Mouse (Mus musculus) kidney, embryonic 14.5 days (tissue): ENCODE data around the gene Ptprd. TPM values are rescaled to one million over a fixed set of nuclear protein-coding genes. Genes with fewer than 3 reads are reported as not detected.

Experiments
- ATAC-seq: fragments of 200-750 bp; cut with Nextera tagmentation; 2 replicates; pipeline ENCODE4 v1.8.0; 2017; ENCODE audit warnings: moderate number of reproducible peaks, mild to moderate bottlenecking, moderate TSS enrichment, moderate library complexity; ENCODE audit not compliant: low FRiP score, low TSS enrichment
- H3K27ac ChIP-seq: fragments of 300-500 bp; sonication (generic); 2 replicates; pipeline ENCODE4 v1.5.1; 2014; ENCODE audit warnings: low read depth, mild to moderate bottlenecking, low read length, moderate library complexity, mixed read lengths
- H3K27me3 ChIP-seq: fragments of 300-500 bp; sonication (generic); 2 replicates; pipeline ENCODE4 v1.6.1; 2014; ENCODE audit warnings: mild to moderate bottlenecking, low read length; ENCODE audit not compliant: control insufficient read depth, insufficient read depth
- H3K36me3 ChIP-seq: fragments of 300-500 bp; sonication (generic); 2 replicates; pipeline ENCODE4 v1.6.1; 2014; ENCODE audit warnings: low read length, mixed read lengths; ENCODE audit not compliant: control insufficient read depth, insufficient read depth
- H3K4me1 ChIP-seq: fragments of 300-500 bp; sonication (generic); 2 replicates; pipeline ENCODE4 v1.6.1; 2014; ENCODE audit warnings: low read length, mixed read lengths; ENCODE audit not compliant: control insufficient read depth, insufficient read depth
- H3K4me2 ChIP-seq: fragments of 300-500 bp; sonication (generic); replicated peaks from 2 replicates; pipeline ENCODE4 v1.6.1; 2014; ENCODE audit warnings: low read depth, mild to moderate bottlenecking, low read length
- H3K4me3 ChIP-seq: fragments of 300-500 bp; sonication (generic); 2 replicates; pipeline ENCODE4 v1.5.1; 2014; ENCODE audit warnings: mild to moderate bottlenecking, low read length
- H3K9ac ChIP-seq: fragments of 300-500 bp; sonication (generic); 2 replicates; pipeline ENCODE4 v1.6.1; 2014; ENCODE audit warnings: low read depth, mild to moderate bottlenecking, low read length, moderate library complexity
- H3K9me3 ChIP-seq: fragments of 300-500 bp; sonication (generic); 2 replicates; pipeline ENCODE4 v1.6.1; 2016; ENCODE audit warnings: low read length; ENCODE audit not compliant: control insufficient read depth
- WGBS: fragments of 180-500 bp; shearing (Covaris S2); extraction: QIAGEN DNeasy Blood & Tissue Kit; methylation state at CpG from one replicate; pipeline ENCODE4 v1.1.7; 2014; 5-methylcytosine and 5-hydroxymethylcytosine counted together
- polyA plus RNA-seq: library from polyadenylated mRNA; unstranded; fragments of >200 nt; fragmentation: Nextera tagmentation; extraction: Ambion mirVana; gene quantifications from 2 replicates; pipeline ENCODE4 v1.2.1, GENCODE M21; 2014

Ptprd gene
- polyA plus RNA-seq, 1 experiment from 2014 or later, result 34.8 TPM

- 68% methylated on average over 1 of the region's 1 CpGs for whole genome bisulfite sequencing
These were observed 2056.0 kb downstream of the Ptprd start for GRCm38 (mm10) chr4:76155750-76156149.

GRCm38 (mm10) chr4:76154190-76154589 is 2057.6 kb downstream of the Ptprd start:
- Histone ChIP-seq H3K27ac (no peak overlapping the region), H3K9me3 (no peaks in the 10 kb centered on the region), H3K4me2 (no peak overlapping the region), H3K27me3 (no peaks in the 10 kb centered on the region), H3K4me1 (no peaks in the 10 kb centered on the region), H3K4me3 (no peak overlapping the region), H3K9ac (no peak overlapping the region), H3K36me3 (no peaks in the 10 kb centered on the region)
- WGBS, result 54% methylated on average over 2 of the region's 2 CpGs
- no peak for ATAC-seq

More at GRCm38 (mm10) chr4:76155750-76156149, 2056.0 kb downstream of the Ptprd start:
- Histone ChIP-seq H3K9me3 (no peaks in the 10 kb centered on the region), H3K27ac (no peak overlapping the region), H3K4me1 (no peaks in the 10 kb centered on the region), H3K36me3 (no peaks in the 10 kb centered on the region), H3K4me3 (no peak overlapping the region), H3K27me3 (no peaks in the 10 kb centered on the region), H3K4me2 (no peak overlapping the region), H3K9ac (no peak overlapping the region)
- no peak for ATAC-seq

DNA sequence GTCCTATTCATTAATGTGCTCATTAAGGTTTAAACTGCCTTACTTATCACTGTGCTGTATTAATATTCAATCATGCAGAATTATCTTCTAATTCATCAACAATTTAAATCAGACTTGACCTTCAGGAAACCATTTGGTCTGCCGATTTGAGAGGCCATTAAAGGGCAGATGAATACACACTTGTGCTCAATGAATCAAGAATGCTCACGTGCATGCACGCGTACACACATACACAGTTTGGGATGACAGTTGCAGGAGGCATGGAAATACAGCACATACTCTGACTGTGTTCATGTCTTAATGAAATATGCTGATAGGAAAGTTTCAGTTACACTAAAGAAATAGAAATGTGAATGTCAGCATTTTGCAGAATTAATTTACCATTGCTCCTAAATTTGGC is 2066.8 kb downstream of the Ptprd start:
- H3K27me3 ChIP-seq, result no peaks in the 10 kb centered on the region
- no peak for ATAC-seq
- 82% methylated on average over 4 of the region's 4 CpGs for WGBS
- no peak overlapping the region for H3K9ac ChIP-seq
- no peaks in the 10 kb centered on the region for H3K4me1 ChIP-seq
- no peaks in the 10 kb centered on the region for H3K9me3 ChIP-seq
- H3K4me3 ChIP-seq, result no peak overlapping the region
- H3K27ac ChIP-seq, result no peak overlapping the region
- no peak overlapping the region for H3K4me2 ChIP-seq
- no peaks in the 10 kb centered on the region for H3K36me3 ChIP-seq

DNA sequence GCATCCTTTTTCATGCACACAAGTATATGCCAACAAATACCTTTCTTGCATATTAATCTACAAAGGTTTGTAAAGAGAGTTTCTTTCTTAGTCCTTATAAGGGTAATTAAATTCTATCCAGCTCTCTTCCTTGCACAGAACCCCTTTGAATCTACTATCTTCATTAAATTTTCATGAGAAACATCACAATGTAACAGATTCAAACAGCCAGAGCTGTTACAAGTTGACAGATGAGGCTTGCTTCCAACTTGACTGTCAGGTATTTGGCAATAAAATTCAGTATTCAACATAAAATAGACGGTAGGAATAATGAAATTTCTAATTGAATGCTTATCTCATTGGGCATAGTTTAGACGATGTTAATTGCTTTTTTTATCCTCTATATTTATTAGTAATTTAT is 2067.4 kb downstream of the Ptprd start:
- H3K4me1 ChIP-seq, result no peaks in the 10 kb centered on the region
- H3K4me2 ChIP-seq, result no peak overlapping the region
- no peak overlapping the region for H3K9ac ChIP-seq
- H3K27me3 ChIP-seq, result no peaks in the 10 kb centered on the region
- no peaks in the 10 kb centered on the region for H3K36me3 ChIP-seq
- WGBS, result 82% methylated on average over 2 of the region's 2 CpGs
- no peak for ATAC-seq
- no peak overlapping the region for H3K4me3 ChIP-seq
- no peak overlapping the region for H3K27ac ChIP-seq
- H3K9me3 ChIP-seq, result no peaks in the 10 kb centered on the region

DNA sequence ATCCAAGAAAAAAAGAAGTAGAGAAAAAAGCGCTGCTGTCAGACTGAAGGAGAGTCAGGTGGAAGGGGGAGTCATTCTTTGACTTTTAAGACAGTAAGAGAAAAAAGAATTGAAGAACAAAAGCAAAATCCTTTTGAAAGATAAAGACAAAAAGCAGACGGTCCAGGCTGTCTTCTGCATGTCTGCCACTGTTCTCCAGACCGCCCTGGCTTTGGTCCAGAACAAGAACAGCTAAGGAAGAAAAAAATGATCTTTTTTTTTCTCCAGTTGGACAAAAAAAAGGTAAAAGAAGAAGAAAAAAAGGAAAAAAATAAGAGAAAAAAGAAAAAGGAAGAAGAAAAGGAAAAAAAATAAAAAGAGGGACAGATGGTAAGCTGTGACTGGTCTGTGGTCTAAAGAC is 2073.9 kb downstream of the Ptprd start:
- H3K4me2 ChIP-seq, result no peak overlapping the region
- H3K27ac ChIP-seq, result no peak overlapping the region
- H3K9me3 ChIP-seq, result no peaks in the 10 kb centered on the region
- H3K9ac ChIP-seq, result no peak overlapping the region
- 85% methylated on average over 3 of the region's 3 CpGs for WGBS
- ATAC-seq, result no peak
- peaks cover 3% of the 10 kb centered on the region; the same call in 1 of the 2 replicates for H3K36me3 ChIP-seq
- no peaks in the 10 kb centered on the region for H3K27me3 ChIP-seq
- H3K4me1 ChIP-seq, result no peaks in the 10 kb centered on the region
- no peak overlapping the region for H3K4me3 ChIP-seq

DNA sequence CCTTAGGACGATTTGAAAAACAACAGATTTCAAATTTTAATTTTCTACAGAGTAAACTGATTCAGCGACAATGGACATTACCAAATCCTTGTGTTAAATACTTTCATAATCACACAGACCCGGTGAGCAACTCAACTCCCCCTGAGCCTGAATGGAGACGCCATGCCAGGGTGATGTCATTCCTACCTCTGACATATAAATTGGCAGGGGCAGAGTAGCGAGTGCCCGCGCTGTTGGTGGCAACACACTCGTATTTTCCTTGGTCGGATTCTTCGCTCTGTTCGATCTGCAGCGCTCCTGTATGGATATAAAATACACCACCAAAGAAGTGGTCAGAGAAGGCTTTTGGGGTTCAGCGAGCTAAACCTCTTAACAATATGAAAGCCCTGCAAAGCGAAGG is 2075.1 kb downstream of the Ptprd start:
- Histone ChIP-seq H3K36me3 (peaks cover 3% of the 10 kb centered on the region; the same call in 1 of the 2 replicates), H3K9ac (no peak overlapping the region), H3K27ac (no peak overlapping the region), H3K9me3 (no peaks in the 10 kb centered on the region), H3K4me3 (no peak overlapping the region), H3K4me2 (no peak overlapping the region), H3K4me1 (no peaks in the 10 kb centered on the region), H3K27me3 (no peaks in the 10 kb centered on the region)
- no peak for ATAC-seq
- WGBS, result 91% methylated on average over 14 of the region's 14 CpGs

DNA sequence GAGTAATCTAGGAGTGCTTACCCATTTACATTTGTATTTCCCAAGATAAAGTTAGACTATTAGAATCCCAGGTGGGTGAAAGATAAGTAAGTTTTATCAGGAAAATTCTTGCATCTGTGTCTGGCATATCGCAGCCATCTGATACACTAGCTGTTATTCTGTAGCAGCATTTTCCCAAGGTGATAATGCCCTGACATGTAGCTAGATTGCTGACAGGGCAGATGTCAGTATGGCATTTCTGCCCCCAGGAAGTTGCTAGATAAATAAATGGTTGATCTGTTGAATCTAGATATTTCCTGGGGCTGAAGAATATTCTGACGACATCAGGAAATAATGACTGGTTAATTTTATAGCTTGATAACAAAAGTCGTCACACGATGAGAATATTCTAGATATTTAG is 2119.9 kb downstream of the Ptprd start:
- Histone ChIP-seq H3K4me2 (no peak overlapping the region), H3K36me3 (peaks cover 8% of the 10 kb centered on the region; the same call in 1 of the 2 replicates), H3K27ac (no peak overlapping the region), H3K9ac (no peak overlapping the region), H3K27me3 (no peaks in the 10 kb centered on the region), H3K9me3 (no peaks in the 10 kb centered on the region), H3K4me1 (no peaks in the 10 kb centered on the region), H3K4me3 (no peak overlapping the region)
- ATAC-seq, result no peak
- WGBS, result 90% methylated on average over 4 of the region's 4 CpGs

DNA sequence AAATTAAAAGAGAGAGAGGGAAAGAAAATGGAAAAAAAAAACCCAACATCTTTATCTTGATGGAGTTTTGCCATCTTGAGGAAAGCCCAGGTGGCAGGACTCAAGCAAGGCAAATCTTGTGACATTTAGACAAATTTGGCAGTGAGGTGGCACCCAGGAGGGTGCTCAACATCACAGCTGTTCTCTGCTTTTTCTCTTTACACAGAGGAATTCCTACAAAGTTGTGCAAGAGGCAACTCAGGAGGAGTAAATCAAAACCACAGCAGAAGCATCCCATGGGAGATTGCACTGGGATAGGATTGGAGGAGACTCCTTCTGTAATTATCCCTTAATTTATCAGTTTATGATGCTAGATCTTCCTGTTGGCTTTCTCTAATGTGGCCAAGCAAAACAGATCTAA is 2121.9 kb downstream of the Ptprd start:
- Histone ChIP-seq H3K9me3 (no peaks in the 10 kb centered on the region), H3K4me3 (no peak overlapping the region), H3K36me3 (peaks cover 20% of the 10 kb centered on the region; the same call in 1 of the 2 replicates), H3K4me1 (no peaks in the 10 kb centered on the region), H3K27ac (no peak overlapping the region), H3K27me3 (no peaks in the 10 kb centered on the region), H3K4me2 (no peak overlapping the region), H3K9ac (no peak overlapping the region)
- ATAC-seq, result no peak

DNA sequence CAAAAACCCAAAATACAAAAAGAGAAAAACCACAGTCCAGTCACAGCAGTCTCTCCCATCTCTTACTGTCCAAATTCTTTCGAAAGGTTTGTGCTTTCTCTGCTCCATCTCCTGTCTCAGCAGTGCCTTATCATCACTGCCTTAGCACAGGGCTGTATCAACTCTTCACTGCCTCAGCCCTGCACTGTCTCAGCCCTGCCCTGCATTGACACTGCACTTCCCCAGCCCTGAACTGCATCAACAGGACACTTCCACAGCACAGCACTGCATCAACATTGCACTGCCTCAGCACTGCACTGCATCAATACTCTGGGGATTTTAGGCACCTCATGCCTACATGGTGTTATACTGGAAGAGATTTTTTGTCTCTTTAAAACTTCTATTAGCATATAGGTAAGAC is 2135.7 kb downstream of the Ptprd start:
- Histone ChIP-seq H3K9me3 (no peaks in the 10 kb centered on the region), H3K27me3 (no peaks in the 10 kb centered on the region), H3K27ac (no peak overlapping the region), H3K9ac (no peak overlapping the region), H3K4me3 (no peak overlapping the region), H3K4me1 (no peaks in the 10 kb centered on the region), H3K4me2 (no peak overlapping the region), H3K36me3 (no peaks in the 10 kb centered on the region)
- ATAC-seq, result no peak
- WGBS, result 96% methylated on average over 1 of the region's 1 CpGs

GRCm38 (mm10) chr4:76073286-76073685 is 2138.5 kb downstream of the Ptprd start:
- WGBS, result 41% methylated on average over 3 of the region's 3 CpGs
- no peaks in the 10 kb centered on the region for H3K36me3 ChIP-seq
- H3K4me3 ChIP-seq, result no peak overlapping the region
- no peak overlapping the region for H3K27ac ChIP-seq
- H3K27me3 ChIP-seq, result no peaks in the 10 kb centered on the region
- ATAC-seq, result no peak
- H3K9me3 ChIP-seq, result no peaks in the 10 kb centered on the region
- no peak overlapping the region for H3K4me2 ChIP-seq
- no peak overlapping the region for H3K9ac ChIP-seq
- no peaks in the 10 kb centered on the region for H3K4me1 ChIP-seq
